Mouse (Mus musculus) heart, embryonic 11.5 days (tissue): ENCODE data around the gene Olfr432. TPM values are rescaled to one million over a fixed set of nuclear protein-coding genes. Genes with fewer than 3 reads are reported as not detected.

Experiments used
- ATAC-seq: fragments of 200-750 bp; cut with Nextera tagmentation; replicated peaks from 2 replicates; pipeline ENCODE4 v1.8.0; 2017; ENCODE audit warnings: moderate library complexity; ENCODE audit not compliant: insufficient number of reproducible peaks, low FRiP score, low TSS enrichment
- H3K27ac ChIP-seq: fragments of 300-500 bp; sonication (generic); 2 replicates; pipeline ENCODE4 v1.5.1; 2014; ENCODE audit warnings: mild to moderate bottlenecking, low read depth, low read length
- H3K27me3 ChIP-seq: fragments of 300-500 bp; sonication (generic); 2 replicates; pipeline ENCODE4 v1.6.1; 2014; ENCODE audit warnings: mild to moderate bottlenecking, low read length, mixed read lengths; ENCODE audit not compliant: control insufficient read depth, insufficient read depth
- H3K36me3 ChIP-seq: fragments of 300-500 bp; sonication (generic); 2 replicates; pipeline ENCODE4 v1.6.1; 2014; ENCODE audit warnings: mild to moderate bottlenecking, low read length, moderate library complexity, mixed read lengths; ENCODE audit not compliant: control insufficient read depth, insufficient read depth
- H3K4me1 ChIP-seq: fragments of 300-500 bp; sonication (generic); 2 replicates; pipeline ENCODE4 v1.6.1; 2014; ENCODE audit warnings: low read length; ENCODE audit not compliant: control insufficient read depth, insufficient read depth
- H3K4me2 ChIP-seq: fragments of 300-500 bp; sonication (generic); 2 replicates; pipeline ENCODE4 v1.6.1; 2014; ENCODE audit warnings: mild to moderate bottlenecking, moderate library complexity
- H3K4me3 ChIP-seq: fragments of 300-500 bp; sonication (generic); 2 replicates; pipeline ENCODE4 v1.5.1; 2014; ENCODE audit warnings: low read depth, low read length
- H3K9ac ChIP-seq: fragments of 300-500 bp; sonication (generic); 2 replicates; pipeline ENCODE4 v1.6.1; 2014; ENCODE audit warnings: mild to moderate bottlenecking, low read depth, low read length, moderate library complexity
- H3K9me3 ChIP-seq: fragments of 300-500 bp; sonication (generic); replicated peaks from 2 replicates; pipeline ENCODE4 v1.6.1; 2016; ENCODE audit warnings: low read length; ENCODE audit not compliant: control insufficient read depth
- WGBS: fragments of 180-500 bp; shearing (Covaris S2); extraction: QIAGEN DNeasy Blood & Tissue Kit; methylation state at CpG from one replicate; pipeline ENCODE4 v1.1.7; 2014; ENCODE audit not compliant: insufficient replicate concordance; 5-methylcytosine and 5-hydroxymethylcytosine counted together
- polyA plus RNA-seq: library from polyadenylated mRNA; unstranded; fragments of >200 nt; fragmentation: Nextera tagmentation; extraction: Ambion mirVana; gene quantifications from 2 replicates; pipeline ENCODE4 v1.2.1, GENCODE M21; 2014

Olfr432 gene
- polyA plus RNA-seq, 1 experiment from 2014 or later = not detected

DNA sequence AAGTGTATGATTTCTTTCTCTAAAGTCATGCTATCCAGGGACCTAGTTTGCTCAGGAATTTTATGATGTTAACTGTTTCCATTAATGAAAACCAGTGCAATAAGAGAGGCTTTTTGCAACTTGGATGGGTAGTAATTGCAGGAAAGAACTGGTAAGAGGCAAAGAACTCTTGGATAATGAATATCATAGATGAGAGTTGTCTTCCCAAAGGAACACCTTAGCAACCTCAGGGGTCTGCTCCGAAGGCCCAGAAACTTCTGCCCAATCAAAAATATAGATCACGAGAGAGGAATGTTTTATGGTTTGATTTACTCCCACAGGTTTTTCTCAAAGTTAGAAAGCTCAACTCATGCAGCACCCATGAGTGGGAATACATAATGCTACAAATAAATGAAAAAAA, 35.0 kb downstream of the Olfr432 start, which contains the start of gene Olfr429:
Olfr429 (plus strand) TSS at position 301 of the 400 bp plus-strand sequence.
- Histone ChIP-seq H3K9ac (no peak within 1 kb of the TSS), H3K27me3 (no peaks in the 10 kb centered on the region), H3K9me3 (no peaks in the 10 kb centered on the region), H3K4me2 (no peak within 1 kb of the TSS), H3K36me3 (no peaks in the 10 kb centered on the region), H3K27ac (no peak within 1 kb of the TSS), H3K4me3 (no peak within 1 kb of the TSS), H3K4me1 (no peaks in the 10 kb centered on the region)
- 83% methylated on average over 2 of the region's 2 CpGs for WGBS
- no peak for ATAC-seq

DNA sequence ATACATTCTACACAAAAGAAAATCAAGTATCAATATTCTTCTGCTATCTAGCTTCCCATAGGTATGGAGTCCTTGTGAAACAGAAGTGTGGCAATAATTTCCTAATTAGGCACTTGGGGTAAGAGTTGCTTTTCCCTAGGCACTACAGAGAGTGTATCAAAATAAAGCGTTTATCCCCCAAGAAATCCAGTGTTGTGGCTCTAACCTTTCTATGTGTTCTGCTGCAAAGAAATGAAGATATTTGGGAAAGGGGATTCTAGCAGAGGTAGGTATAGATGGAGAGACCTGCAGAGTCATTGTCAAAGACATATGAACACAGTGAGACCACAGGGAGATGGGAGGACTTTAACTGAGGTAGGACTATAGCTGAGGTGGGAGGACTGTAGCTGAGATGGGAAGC, 47.6 kb downstream of the Olfr432 start, which contains the start of gene Olfr427:
Olfr427 (plus strand) TSS at position 301 of the 400 bp plus-strand sequence.
- Histone ChIP-seq H3K27me3 (no peaks in the 10 kb centered on the region), H3K4me1 (no peaks in the 10 kb centered on the region), H3K4me2 (no peak within 1 kb of the TSS), H3K9ac (no peak within 1 kb of the TSS), H3K9me3 (no peaks in the 10 kb centered on the region), H3K36me3 (no peaks in the 10 kb centered on the region), H3K27ac (no peak within 1 kb of the TSS), H3K4me3 (no peak within 1 kb of the TSS)
- 83% methylated on average over 1 of the region's 1 CpGs for WGBS
- no peak for ATAC-seq

- Histone ChIP-seq H3K4me2 (no peak overlapping the region), H3K9ac (no peak overlapping the region), H3K27ac (no peak overlapping the region), H3K27me3 (no peaks in the 10 kb centered on the region), H3K36me3 (no peaks in the 10 kb centered on the region), H3K4me3 (no peak overlapping the region), H3K9me3 (no peaks in the 10 kb centered on the region), H3K4me1 (no peaks in the 10 kb centered on the region)
- no peak for ATAC-seq
- WGBS = 50% methylated on average over 2 of the region's 2 CpGs
Observed at GRCm38 (mm10) chr1:174103735-174104134, 54.7 kb downstream of the Olfr432 start.

Other genes starting within 250 kb of the Olfr432 start
- 3.1 TPM in 2 replicates for gene Ifi211, start 136.2 kb upstream of the Olfr432 start, polyA plus RNA-seq
- gene Mndal, start 106.7 kb upstream of the Olfr432 start, polyA plus RNA-seq = 2.7 and 3.7 TPM in 2 replicates
- gene Ifi203, start 106.5 kb upstream of the Olfr432 start, polyA plus RNA-seq = 0.31 TPM in 1 of 2 replicates, not detected in the other
- gene Ifi202b, start 66.5 kb upstream of the Olfr432 start, polyA plus RNA-seq = not detected in 2 replicates
- 2.4 and 3.1 TPM in 2 replicates for gene Ifi205, start 17.4 kb upstream of the Olfr432 start, polyA plus RNA-seq
- gene Olfr433, start 8.5 kb upstream of the Olfr432 start, polyA plus RNA-seq = 0.08 TPM in 1 of 2 replicates, not detected in the other
- not detected in 2 replicates for gene Olfr430, start 17.4 kb downstream of the Olfr432 start, polyA plus RNA-seq
- not detected in 2 replicates for gene Olfr429, start 35.1 kb downstream of the Olfr432 start, polyA plus RNA-seq
- not detected in 2 replicates for gene Olfr427, start 47.7 kb downstream of the Olfr432 start, polyA plus RNA-seq
- gene Olfr231, start 72.0 kb downstream of the Olfr432 start, polyA plus RNA-seq = not detected in 2 replicates
- not detected in 2 replicates for gene Olfr424, start 82.3 kb downstream of the Olfr432 start, polyA plus RNA-seq
- 0.28 and 0.36 TPM in 2 replicates for gene Olfr420, start 106.4 kb downstream of the Olfr432 start, polyA plus RNA-seq
- gene Spta1, start 123.6 kb downstream of the Olfr432 start, polyA plus RNA-seq = 9.3 and 11.2 TPM in 2 replicates
- 0.18 TPM in 1 of 2 replicates, not detected in the other for gene Olfr419, start 202.9 kb downstream of the Olfr432 start, polyA plus RNA-seq